Mouse (Mus musculus): ENCODE results near the gene Dusp27.
"Not testable (repeated sequence)": the region's sequence is repeated elsewhere in the genome, so short reads cannot be mapped to it uniquely, and the experiment has no call there.

Gene Dusp27

DNA sequence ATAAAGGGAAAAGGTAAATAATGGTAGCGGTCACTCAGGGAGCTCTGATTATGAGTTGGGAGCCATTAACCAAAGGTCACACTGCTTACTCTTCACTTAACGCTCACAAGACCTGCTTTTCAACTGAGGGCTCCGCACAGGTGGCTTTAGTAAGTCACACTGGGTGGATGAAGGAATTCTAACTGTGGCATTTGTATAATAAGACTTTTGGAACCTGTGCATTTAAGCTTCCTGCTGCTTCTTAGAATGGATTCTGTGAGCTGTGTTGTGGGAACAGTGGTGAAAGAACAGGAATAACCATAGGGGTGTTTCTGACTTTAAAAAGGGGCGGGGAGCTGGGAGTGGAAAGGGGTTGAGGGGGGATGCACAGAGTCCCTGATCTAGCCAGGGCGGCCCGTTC, 14.6 kb upstream of the Dusp27 start:
- no peak for DNase-seq (ENCODE audit: low read depth)

DNA sequence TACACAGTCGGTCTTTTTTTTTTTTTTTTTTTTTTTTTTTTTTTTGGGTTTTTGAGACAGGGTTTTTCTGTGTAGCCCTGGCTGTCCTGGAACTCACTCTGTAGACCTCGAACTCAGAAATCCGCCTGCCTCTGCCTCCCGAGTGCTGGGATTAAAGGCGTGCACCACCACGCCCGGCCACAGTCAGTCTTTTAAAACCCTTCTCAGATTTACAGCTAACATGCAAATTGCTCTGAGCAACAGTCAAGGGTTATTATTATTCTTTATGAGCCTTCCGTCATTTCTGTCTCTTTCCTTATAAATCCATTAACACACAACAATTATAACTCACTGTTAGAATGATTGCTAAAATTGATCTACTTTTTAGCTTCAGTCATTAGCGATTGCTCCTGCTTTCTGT, 14.1 kb upstream of the Dusp27 start:
- not testable (repeated sequence) for DNase-seq (ENCODE audit: low read depth)

DNA sequence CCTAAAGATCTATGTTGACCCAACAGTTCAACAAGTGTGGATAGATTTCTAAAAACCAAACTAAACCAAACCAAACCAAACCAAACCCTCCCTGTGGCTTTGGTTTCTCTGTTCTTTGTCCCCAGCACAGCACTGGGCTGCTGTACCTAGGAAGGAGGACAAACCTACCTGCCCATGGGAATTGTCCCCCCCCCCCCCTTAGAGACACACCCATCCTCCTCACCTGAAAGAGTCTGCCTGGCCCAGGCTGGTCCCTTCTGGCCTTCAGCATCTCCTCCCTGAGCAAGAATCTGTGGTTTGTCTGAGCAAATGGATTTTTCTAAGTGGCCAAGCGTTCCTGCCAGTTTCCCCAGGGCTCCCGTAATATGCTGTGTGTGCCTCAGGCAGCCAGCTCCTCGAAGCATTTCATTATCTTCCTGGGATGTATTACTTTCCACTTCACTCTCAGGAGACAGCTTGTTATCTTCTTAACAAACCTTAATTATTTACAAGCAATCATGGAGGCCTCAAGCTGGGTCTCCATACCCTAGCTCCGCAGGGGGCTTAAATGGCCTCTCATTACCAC, 12.0 kb upstream of the Dusp27 start:
- DNase-seq (ENCODE audit: low read depth) = no peak

DNA sequence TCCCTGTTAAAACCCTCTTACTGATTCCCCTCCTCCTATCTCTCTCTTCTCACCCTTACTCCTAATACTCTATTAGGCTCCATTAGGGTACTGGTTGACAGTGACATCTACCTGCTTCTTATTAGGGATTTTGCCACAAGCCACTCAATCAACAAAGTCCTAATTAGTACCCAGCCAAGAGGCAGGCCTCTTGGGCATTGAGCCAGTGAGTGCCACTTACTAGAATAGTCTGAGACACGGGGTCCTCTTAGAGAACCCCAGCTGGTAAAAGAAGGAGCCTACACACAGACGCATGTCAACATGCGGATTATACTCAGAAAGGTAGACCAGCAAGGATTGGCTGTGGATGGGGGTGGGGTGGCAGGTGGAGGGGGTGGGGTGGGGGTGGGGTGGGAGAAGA, 11.4 kb upstream of the Dusp27 start:
- DNase-seq (ENCODE audit: low read depth) = no peak

DNA sequence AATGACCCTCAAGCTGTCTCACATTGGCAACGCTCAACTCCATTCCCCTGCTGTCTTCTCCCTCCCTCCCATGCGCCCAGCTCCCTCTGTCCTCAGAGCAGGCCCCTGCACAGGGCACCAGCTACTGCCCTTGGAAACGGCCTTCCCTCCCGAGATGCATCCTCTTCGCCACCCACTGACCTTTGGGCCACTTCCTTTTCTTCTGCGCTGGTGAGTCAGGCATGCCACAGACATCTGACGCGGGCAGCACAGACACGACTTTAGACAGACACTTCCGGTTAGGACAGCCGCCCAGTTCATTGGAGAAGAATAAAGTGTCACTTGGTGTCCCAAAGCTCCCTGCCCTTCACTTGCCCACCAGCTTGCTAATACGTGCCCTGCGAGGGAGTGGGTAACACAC, 10.4 kb upstream of the Dusp27 start:
- DNase-seq (ENCODE audit: low read depth) = no peak

DNA sequence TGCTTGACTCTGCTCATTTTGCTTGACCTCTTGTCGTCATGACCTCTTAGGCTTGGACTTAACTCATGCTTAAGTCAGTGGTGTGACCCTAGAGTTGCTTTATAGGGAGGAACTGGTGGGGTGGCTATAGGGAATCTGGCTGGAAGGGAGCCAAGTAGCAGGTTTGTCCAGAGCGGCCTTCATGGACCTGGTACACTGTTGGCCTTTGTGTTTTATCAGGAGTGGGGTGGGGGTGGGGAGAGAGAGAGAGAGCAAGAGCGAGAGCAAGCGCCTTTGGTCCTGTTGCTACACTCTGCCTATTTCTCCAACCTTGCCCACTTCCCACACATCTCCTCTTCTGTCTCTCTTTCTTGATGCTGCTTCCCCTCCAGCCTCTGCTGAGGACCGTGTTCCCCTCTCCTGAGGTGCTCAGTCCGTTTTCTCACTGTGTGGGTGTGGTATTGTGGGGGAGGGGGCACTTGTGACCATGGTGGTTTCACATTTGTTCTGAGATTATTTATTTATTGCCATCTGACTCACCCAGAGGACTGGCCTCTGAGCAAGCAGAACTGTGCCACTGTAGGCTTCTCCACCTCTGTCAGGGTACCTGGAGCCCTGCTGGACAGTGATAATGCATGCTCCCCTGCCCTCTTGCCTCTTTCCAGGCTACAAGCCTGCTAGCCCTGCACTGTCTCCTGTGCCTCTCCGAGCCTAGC, 9.7 kb upstream of the Dusp27 start:
- no peak for DNase-seq (ENCODE audit: low read depth)

DNA sequence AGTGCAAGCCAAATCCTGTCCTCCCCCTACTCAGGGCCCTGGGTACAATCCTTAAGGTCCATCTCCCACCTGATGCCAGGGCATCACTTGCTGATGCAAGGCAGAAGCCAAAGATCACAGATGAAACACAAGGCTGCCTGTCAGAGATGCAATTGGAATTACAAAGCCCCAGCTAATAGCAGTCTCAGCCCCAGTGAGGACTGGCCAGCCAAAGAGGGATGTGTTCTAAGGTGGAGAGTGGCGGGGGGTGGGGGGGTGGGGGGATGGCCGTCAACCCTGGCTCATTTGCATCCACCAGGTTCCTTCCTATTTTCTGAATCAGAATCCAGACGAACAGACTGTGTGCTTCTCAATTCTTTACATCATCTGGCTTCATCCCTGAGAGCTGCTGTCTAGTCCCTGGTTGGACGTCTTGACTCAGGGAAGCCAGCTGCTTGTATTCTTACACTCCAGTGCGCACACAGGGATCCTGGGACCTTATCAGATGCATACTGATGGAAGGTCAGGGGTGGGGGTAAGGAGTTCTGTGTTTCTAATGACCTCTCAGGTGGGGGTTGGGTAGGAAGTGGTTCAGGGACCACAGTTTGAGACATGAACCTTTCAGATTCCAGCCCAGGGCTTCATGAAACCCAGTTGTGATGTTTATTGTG, 7.5 kb upstream of the Dusp27 start:
- DNase-seq (ENCODE audit: low read depth) = no peak

DNA sequence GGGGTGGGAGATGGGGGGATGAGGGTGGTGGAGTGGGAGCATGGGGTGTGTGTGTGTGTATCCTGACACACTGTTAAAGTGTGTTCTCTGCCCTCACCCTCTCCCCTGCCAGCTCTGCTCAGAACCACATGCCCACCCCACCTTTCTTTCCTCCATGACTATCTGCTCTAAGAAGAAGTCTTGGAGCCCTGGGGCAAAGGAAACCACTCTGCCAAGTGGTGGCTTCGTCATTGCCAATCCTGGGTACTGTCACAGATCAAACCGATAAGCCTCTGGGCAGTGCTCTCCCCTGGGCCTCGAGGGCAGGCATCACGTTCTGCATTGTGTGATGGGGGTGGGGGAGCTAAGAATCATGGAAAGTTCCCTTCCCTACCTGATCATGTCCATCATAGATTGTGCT, 4.6 kb upstream of the Dusp27 start:
- no peak for DNase-seq (ENCODE audit: low read depth)

DNA sequence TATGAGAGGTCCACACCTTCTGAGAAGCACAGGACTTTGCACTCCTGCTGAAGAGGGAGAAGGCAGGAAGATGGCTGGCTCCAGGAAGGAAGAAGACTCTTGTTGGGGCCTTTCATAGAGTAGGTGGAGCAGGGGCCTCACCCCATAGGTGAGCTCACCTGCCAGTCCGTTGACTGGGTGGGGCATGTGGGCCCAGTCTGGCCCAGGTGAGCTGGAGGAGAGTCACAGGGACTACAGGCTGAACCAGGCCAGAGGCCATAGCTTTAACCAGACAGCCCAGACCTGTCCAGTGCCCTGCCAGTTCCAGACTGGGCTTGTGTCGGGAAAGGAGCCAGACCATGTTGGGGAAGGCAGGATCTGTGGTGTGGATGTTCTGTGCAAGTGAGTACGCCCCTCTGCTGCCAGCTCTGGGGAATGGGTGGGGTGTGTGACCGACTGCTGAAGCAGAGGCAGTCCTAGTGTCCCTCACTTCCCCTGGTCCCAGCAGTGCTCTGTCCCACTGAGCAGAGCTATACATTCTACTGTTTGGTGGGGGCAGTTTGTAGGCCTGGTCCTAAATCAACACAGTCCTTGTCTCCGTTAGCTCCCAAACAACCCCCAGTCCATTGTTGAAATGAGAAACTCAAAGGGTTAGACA, 2.6 kb upstream of the Dusp27 start, which contains the start of gene Gpa33:
Gpa33 (plus strand) TSS at position 15 of the 637 bp plus-strand sequence.
- no peak for DNase-seq (ENCODE audit: low read depth)

DNA sequence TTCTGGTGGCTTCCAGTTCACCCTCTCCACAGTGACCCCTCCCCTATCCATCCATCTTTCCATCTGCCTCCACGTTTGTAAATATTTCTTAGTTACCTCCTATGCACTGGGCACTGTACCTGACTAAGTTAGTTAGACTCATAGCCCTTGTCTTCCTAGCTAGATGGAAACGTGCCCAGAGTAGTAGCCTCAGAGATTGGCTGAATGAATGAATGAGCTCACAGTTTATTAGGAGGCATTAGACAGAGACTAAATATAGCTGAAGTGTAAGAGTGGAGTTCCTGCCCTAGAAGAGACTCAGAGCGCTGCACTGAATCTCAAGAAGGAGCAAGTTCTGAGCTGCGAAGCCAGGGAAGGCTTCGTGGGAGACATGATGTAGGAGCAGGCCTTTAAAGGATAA, 829 bp upstream of the Dusp27 start:
- no peak for DNase-seq (ENCODE audit: low read depth)

DNA sequence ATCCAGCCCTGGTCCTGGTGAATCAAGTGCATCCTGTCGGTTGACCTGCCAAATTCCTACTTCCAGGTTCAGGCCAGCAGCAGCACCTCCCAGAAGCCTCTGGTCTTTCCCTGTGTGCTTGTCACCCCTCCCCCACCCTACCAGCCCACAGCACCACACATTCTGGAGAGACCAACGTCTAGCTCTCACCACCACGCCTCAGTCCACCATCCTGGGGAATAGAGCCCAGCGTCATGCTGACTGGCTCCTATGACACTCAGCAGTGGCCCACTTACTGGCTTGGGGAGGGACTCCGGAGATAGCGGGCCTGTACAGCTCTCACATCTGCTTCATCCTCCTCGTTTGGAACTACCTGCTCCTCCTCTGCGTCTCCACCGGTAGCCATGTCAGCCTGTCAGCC, 927 bp downstream of the Dusp27 start:
- no peak for DNase-seq (ENCODE audit: low read depth)

DNA sequence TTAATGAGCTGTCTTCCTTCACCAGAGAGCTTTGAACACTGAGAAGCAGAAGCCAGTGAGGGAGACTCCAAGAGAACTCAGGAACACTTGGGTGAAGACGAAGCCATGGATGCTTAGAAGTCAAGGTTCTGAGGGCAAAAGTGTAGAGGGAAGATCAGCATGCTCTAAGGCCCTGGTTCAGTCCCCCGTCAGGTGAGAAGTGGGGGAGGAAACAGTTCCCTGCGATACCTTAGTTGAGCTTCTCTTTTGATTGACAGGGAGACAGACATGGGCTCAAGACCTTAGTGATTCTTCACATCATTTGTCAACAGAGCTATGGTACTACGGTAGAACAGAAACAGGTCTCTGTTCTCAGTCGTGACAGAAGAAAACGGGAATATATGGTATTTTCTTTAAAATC, 1.4 kb downstream of the Dusp27 start:
- no peak for DNase-seq (ENCODE audit: low read depth)

DNA sequence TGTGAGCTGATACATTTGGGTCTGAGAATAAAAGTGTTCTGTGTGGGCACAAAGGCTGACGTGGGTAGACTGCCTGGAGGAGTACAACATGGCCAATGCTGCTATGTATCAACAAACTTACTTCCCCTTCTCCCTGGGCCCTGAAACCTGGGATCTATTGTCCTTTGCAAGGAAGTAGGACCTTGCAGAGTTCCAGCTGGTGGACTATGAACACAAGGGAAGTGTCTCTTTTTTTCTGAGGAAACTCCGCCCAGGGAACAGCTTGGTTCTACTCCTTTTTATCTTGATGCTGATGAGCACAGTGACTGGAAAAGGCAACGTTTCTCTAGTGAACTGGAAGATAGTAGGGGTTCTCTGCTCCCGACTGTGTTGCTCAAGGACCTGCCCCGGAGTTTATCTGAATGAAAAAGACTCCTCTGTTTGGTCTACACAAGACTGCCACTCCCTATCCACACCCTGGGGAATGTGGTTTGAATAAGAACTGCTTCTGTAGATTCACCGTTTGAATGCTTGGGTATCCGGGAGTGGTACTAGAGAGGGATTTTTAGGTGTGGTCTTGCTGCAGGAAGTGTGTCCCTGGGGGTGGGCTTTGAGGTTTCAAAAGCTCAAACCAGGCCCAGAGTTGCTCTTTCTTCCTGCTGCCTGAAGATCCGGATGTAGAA, 2.7 kb downstream of the Dusp27 start:
- no peak for DNase-seq (ENCODE audit: low read depth)

DNA sequence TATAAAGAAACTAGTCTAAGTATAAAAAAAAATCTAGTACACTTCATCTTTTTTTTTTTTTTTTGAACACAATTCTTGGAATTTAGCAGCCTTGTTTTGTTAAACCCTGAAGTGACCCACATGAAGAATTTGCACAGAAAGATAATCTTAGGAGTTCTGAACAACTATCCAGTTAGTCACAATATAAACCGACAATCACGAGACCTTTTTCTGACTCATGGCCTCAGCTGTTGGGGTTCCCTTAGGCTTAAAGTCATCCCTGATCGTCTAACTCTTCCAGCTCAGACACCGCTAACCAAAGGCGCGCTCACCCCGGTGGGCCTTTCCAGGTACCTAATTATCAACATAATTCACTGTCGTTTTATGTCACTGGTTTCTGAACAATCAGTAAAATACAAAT, 4.0 kb downstream of the Dusp27 start:
- DNase-seq (ENCODE audit: low read depth) = peak; percentile 3

DNA sequence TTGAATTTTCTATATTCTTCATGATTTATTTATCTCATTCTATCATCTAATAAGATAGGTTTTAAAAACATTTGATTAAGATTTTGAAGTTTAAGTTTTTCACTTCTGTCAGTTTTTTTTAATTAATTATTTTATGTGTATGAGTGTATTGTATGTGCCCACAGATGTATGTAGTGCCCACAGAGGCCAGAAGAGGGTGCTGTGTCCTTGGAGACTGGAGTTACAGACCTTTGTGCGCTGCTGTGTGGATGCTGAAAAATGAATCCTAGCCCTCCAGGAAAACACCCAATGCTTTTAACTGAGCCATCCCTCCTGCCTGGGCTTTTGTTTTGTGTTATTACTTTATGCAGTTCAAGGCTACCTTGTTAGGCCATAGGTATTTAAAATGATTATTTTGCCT, 4.7 kb downstream of the Dusp27 start:
- DNase-seq (ENCODE audit: low read depth) = no peak

DNA sequence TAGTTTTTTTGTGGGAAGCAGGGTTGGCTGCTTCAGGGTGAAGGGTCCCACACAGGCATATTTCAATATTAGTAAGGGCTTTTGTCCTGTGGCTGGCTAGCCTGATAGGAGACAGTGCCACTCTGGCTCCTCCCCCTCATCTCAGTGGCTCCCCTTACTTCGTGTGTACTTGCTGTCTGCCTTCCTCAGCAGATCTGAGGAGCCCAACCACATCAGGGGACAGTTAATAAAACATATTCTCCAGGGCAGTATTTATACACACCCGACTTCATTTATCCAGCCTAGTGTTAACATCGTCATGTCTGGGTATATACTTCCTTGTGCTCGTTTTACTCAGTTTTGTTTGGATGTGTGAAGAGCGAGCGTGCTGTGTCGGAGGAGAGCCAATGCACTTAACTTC, 5.6 kb downstream of the Dusp27 start:
- DNase-seq (ENCODE audit: low read depth) = no peak

DNA sequence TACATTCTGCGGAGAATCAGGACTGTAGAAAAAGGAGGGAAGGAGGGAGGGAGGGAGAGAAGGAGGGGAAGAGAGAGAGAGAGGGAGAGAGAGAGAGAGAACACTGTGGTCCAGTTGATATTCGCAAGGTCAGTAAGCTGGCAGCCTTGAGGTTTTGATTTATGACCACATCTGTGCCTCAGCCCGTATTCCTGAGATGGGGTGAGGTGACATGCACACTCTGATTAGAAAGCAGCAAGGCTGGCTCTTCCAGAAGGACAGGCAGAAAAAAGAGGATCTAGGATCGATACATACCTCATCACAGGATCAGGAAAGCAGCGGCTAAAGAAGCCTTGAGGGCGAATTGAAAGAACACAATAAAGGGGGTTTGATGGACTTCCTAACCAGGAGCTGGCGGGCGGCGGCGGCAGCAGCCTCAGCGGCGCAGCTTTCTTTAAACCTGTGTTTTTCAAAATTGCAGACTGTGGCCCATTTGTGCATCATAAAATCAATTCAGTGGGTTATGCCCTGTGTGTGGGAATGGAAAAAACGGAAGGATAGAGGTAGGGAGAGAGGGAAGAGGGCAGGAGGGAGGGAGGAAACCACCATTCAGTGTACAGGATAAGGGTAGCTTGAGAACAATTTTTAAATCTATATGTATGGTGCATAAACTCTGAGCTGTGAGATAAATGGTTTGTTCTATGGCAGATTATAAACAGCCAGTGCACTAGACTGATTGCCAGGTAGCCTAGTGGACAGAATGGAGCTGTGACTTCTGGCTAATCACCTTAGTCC, 9.7 kb downstream of the Dusp27 start:
- DNase-seq (ENCODE audit: low read depth) = no peak

DNA sequence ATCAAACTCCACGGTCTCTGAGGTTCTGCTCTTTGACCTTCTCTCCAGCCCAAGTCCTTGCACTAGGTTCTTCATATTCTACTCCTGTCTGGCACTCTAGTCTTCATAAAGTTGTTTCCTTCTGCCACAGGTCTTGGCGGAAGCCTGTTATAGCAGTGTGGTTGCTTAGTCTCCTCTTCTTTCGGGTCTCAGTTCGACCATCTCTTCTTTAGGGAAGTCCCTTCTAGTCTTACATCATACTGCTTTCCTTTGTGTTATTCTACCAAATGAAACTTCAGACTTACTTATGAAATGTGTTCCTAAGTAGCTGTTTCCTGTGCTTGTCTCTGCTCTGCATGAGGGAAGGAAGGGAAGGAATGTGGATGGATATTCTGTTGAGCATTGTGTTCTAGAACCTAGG, 12.0 kb downstream of the Dusp27 start:
- no peak for DNase-seq (ENCODE audit: low read depth)

DNA sequence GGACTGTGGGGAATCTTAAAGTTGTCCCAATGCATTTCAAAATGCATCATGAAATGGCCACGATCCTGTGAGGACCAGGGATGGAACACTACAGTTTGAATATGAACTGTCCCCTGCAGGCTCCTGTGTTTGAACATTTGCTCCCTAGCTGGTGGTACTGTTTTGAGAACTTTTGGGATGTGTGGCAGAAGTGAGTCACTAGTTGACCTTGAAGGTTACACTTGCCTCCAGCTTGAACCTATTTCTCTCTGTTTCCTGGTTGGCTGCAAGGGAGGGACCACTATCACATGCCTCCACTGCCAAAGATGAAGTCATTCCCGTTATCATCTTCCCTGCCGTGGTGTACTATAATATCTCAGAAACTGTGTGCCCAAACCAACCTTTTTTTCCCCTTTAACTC, 12.7 kb downstream of the Dusp27 start:
- no peak for DNase-seq (ENCODE audit: low read depth)

DNA sequence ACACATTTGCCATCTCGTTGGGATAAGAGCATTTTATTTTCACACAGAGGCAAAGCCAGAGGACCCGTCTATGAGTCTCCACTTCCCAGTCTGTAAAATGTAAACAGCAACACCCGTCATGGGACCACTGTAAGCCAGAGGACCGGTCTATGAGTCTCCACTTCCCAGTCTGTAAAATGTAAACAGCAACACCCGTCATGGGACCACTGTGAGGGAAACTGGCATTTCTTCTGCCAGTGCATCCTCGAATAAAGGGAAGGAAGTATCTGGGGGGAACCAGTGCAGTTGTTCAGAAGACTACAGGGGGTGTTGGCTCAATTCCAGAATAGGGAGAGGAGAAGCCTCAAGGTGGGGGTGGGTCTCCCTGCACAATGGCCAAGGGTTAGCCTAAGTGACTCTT, 22.3 kb downstream of the Dusp27 start:
- no peak for DNase-seq (ENCODE audit: low read depth)

DNA sequence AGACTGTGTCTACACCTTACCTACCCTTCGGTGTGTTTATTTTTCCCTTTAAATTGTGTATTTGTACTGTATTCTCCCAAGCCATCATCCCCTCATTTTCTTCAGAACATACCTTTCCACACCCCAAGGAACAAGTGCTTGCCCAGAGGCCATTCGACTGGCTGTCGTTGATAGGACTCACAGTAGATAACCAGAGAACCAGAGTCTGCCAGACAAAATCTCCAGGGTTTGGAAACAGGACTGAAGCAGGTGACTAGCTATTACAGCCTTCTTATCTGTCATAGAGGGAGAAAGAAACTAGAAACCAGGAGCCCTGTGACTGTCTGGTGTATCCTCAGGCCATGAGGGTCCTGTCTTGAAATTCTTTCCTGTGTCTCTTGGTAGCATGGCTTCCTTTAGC, 22.9 kb downstream of the Dusp27 start:
- DNase-seq (ENCODE audit: low read depth) = no peak

All from fibroblast of lung, adult 2 months (primary cell).